Mouse (Mus musculus): ENCODE measurements around the gene Katnal1.

GRCm38 (mm10) chr5:148927717-148928223 lies 1.4 kb downstream of the Katnal1 start:
- TF ChIP-seq CTCF (IDR thresholded peaks at IDR 0.05; ENCODE audit: low read depth): no peak
- TF ChIP-seq EP300 (IDR thresholded peaks at IDR 0.05; ENCODE audit: low read depth): no peak
